Mouse (Mus musculus): ENCODE measurements at regions not wholly inside any gene's neighbourhood (a gene's known extent, or its start where the extent isn't known, plus 50 kb on each side); places are given as distances from the start of the nearest gene placed in this dataset.

DNA sequence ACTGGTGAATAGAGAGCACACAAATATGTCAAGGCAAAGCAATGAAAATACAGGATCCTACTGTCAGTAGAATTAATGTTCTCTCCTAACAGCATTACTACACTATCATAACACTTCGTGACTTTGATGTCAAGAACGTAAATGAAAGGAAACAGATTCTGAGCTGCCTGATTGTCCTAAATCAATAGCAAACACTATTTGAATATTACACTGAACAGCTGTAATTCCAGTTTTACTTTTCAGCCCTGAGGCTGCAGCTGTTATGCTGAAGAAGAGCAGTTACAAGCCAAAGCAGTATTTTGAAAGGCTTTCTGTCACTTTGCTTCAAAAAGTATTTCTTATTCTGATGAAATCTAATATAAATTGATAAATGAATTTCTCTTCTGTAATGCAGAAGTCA, 828.7 kb upstream of the Adgrl2 start:
- TF ChIP-seq POLR2A (IDR thresholded peaks at IDR 0.05; ENCODE audit: control insufficient read depth, extremely low read depth, insufficient read depth, low read length, poor library complexity), result no peak
- TF ChIP-seq CTCF (IDR thresholded peaks at IDR 0.05; ENCODE audit: borderline replicate concordance, control insufficient read depth, extremely low read depth, insufficient read depth, low read length, poor library complexity), result no peak

Data from thymus, adult 2 months (tissue).